Mouse (Mus musculus) heart, adult 18-20 months (tissue): ENCODE measurements around the gene Olfr462. TPM values are rescaled to one million over a fixed set of nuclear protein-coding genes. Genes with fewer than 3 reads are reported as not detected.
"Not testable (repeated sequence)": the region's sequence is repeated elsewhere in the genome, so short reads cannot be mapped to it uniquely, and the experiment has no call there.

Experiments used
- DNase-seq, 2 experiments: peaks; one replicate each; pipeline ENCODE4 v3.0.0; 2021 to 2022; ENCODE audit warnings: mixed read lengths in 1 of 2
- long read RNA-seq, 2 experiments: library from polyadenylated mRNA; stranded (forward); transcript quantifications; one replicate each; pipeline ENCODE4 v2.0.0; 2021
- total RNA-seq, 2 experiments: library from RNA; stranded (reverse); gene quantifications; 2 replicates each; pipeline ENCODE4 v1.2.3; 2021

Gene Olfr462
- total RNA-seq: not detected
- long read RNA-seq, experiment 1: 0 reads
- long read RNA-seq, experiment 2: 0 reads

GRCm38 (mm10) chr11:87892168-87892567 lies at the start of gene Olfr462:
Gene Olfr462 (minus strand): TSS chr11:87892268.
- DNase-seq: no peak

GRCm38 (mm10) chr11:87935467-87935866 lies 43.4 kb upstream of the Olfr462 start:
- no peak for DNase-seq

GRCm38 (mm10) chr11:87933731-87934130 lies 41.7 kb upstream of the Olfr462 start:
- DNase-seq: no peak

- DNase-seq: no peak
Measured at GRCm38 (mm10) chr11:87930348-87930747, 38.3 kb upstream of the Olfr462 start.

- peak in 1 of 2 experiments; percentile 6 for DNase-seq
Measured at GRCm38 (mm10) chr11:87920966-87921365, 28.9 kb upstream of the Olfr462 start, which contains the start of gene Olfr464. Gene Olfr464 (minus strand): TSS chr11:87920967.

- DNase-seq: no peak
Measured at GRCm38 (mm10) chr11:87920301-87920700, 28.2 kb upstream of the Olfr462 start.

- no peak for DNase-seq
Measured at GRCm38 (mm10) chr11:87916005-87916404, 23.9 kb upstream of the Olfr462 start.

GRCm38 (mm10) chr11:87904331-87904730 lies 12.3 kb upstream of the Olfr462 start:
- DNase-seq: no peak

- DNase-seq: no peak
Measured at GRCm38 (mm10) chr11:87897287-87897686, 5.2 kb upstream of the Olfr462 start, which contains the start of gene Olfr463. Gene Olfr463 (minus strand): TSS chr11:87897387.

GRCm38 (mm10) chr11:87884856-87885255 lies 7.2 kb downstream of the Olfr462 start:
- DNase-seq: no peak

- DNase-seq: no peak
Measured at GRCm38 (mm10) chr11:87883493-87883892, 8.6 kb downstream of the Olfr462 start.

GRCm38 (mm10) chr11:87881714-87882113 lies 10.4 kb downstream of the Olfr462 start:
- no peak for DNase-seq

GRCm38 (mm10) chr11:87879826-87880225 lies 12.2 kb downstream of the Olfr462 start:
- DNase-seq: no peak

GRCm38 (mm10) chr11:87875436-87875835 lies 16.6 kb downstream of the Olfr462 start, which contains the start of gene Epx:
Gene Epx (minus strand): TSS chr11:87875536.
- DNase-seq: no peak

- DNase-seq: no peak
Measured at GRCm38 (mm10) chr11:87871766-87872165, 20.3 kb downstream of the Olfr462 start.

GRCm38 (mm10) chr11:87870096-87870495 lies 22.0 kb downstream of the Olfr462 start:
- DNase-seq: no peak

- not testable (repeated sequence) for DNase-seq
Measured at GRCm38 (mm10) chr11:87866891-87867290, 25.2 kb downstream of the Olfr462 start.

GRCm38 (mm10) chr11:87862805-87863204 lies 29.3 kb downstream of the Olfr462 start:
- peak; percentile 11 to 36 for DNase-seq

- DNase-seq: no peak
Measured at GRCm38 (mm10) chr11:87860426-87860825, 31.6 kb downstream of the Olfr462 start.

GRCm38 (mm10) chr11:87859273-87859672 lies 32.8 kb downstream of the Olfr462 start:
- no peak for DNase-seq

GRCm38 (mm10) chr11:87854550-87854949 lies 37.5 kb downstream of the Olfr462 start:
- DNase-seq: no peak

- DNase-seq: peak in 1 of 2 experiments; percentile 23
Measured at GRCm38 (mm10) chr11:87853597-87853954, 38.5 kb downstream of the Olfr462 start.

GRCm38 (mm10) chr11:87852690-87853596 lies 39.1 kb downstream of the Olfr462 start, which contains the start of gene Mks1:
Gene Mks1 (plus strand): TSS chr11:87853215.
- DNase-seq: peak; percentile 91 to 92
